Mouse (Mus musculus): ENCODE measurements at regions not wholly inside any gene's neighbourhood (a gene's known extent, or its start where the extent isn't known, plus 50 kb on each side); places are given as distances from the start of the nearest gene placed in this dataset.

DNA sequence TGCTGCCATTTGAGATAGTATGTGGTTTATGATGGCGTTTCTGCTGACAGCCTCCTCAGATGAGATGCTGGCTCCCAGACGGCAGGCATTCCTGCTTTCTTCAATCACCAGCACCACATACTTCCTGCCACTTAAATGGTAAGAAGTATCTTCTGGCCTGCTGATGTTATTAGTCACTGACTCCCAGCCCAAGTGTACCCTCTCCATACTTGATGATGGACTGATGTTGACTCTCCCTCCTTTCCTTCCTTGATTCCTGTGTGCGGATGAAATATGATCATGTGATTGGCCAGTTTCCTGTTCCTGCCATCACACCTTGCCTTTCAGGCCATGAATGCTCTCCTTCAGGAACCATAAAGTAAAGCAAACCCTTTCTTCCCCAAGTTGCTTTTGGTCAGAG is 50.8 kb upstream of the Rpl10-ps3 start:
- no peak for DNase-seq (ENCODE audit: low spot score in 2 of 2)

DNA sequence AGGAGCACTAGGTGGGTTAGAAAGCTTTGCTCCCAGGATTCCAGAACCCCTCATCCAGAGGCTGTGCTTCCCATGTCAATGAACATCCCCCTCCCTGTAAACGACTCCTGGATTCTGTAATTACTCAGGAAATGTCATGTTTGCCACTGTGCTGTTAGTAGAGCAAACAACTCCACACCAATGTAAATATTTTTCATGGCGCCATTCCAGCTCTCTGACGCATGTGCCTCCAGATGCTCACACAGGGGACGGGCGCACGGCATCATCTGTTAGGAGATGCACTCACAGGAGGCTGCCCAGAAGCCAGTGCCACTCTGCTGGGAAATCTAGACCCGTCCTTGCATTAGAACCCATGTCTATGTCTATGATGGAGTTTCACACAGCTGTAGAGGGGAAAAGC is 51.3 kb upstream of the Rpl10-ps3 start:
- DNase-seq (ENCODE audit: low spot score in 2 of 2): peak in 1 of 2 experiments; percentile 12

DNA sequence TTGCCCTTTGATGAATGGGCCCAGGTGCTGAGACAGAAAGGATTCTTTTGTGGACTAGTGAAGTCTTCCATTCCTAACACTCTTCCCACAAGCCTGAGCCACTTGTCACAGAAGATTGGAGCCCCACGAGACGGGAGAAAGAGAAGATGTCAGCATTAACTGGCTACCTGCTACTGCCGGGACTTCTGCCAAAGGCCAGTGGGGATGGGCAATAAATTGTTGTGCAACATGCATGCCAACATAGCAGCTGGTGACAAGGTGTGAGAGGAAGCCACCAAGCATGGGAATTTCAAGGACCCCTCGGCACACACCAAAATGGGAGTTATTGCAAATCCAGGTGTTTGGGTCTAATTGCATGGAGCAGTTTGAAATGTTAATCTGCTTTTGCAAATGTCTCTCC is 63.6 kb upstream of the Rpl10-ps3 start:
- DNase-seq (ENCODE audit: low spot score in 2 of 2): no peak

DNA sequence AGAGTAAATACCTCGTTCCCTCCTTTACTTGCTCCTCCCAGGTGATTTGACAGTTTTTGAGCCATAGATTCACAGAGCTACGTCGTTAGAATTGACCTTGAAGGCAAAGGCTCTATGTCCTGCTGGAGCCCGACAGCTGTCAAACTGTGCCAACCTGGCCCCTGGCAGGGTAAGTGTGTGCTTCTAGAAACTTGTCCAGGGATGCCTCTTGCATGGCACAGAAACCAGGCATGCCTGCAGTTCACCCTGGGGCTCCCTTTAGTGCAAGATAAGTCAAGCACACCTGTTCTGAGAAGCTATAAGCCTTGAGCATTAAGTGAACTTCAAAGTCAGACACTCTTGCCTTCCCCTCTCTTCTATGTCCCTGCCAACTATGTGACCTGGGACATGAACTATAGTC is 64.1 kb upstream of the Rpl10-ps3 start:
- DNase-seq (ENCODE audit: low spot score in 2 of 2): no peak

DNA sequence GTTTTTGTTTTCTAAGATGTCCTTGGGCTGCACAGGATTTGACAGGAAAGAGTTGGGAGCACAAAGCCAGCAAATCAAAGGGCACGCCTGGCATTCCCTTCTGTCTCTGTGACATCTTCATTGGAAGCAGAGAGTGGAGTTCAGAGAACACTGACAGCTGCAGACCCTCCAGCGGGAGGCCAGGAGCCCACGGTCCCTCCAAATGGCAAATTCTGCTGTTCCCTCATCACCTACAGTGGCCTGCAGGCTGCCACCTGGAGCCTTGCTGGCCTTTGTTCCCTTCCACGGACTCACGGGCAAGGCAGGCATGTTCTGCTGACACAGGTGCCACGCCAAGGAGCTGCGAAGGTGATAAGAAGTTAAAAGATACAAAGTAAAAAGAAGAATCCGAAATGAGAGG is 68.2 kb upstream of the Rpl10-ps3 start:
- no peak for DNase-seq (ENCODE audit: low spot score in 2 of 2)

DNA sequence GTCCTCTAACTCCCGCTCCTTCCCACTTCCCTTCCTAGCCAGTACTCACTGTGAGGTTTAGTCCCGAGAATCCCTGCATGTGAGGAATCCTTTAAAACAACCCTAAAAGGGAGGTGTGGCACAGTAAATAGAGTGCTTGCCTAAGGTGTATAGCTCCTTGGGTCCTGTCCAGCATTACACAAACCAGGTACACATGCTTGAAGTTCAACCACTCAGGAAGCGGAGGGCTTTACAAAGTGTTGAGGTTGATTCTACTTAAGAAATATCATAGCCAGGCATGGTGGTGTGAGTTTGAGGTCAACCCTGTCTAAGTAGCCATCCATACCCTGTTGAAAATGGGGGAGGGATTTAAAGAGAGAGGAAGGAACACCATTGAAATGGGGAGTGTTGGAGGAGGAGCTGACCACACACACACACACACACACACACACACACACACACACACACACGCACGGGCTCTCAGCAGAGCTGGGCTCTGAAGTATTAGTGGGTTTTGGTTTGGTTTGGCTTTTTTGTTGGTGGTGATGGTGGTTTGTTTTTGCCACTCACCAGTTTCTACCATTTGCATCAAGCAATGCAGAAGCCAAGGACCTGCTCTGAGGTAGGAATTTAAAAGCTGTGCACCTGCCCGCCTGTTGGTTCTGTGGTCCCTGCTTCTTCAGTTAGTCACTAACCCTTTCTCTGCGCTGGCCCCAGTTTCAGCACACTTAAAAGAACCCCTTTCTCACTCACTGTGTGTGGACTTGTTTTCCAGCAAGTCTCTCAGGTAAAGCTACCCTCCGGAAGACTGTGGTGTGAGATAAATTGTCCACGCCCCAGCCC is 69.0 kb upstream of the Rpl10-ps3 start:
- DNase-seq (ENCODE audit: low spot score in 2 of 2): no peak

DNA sequence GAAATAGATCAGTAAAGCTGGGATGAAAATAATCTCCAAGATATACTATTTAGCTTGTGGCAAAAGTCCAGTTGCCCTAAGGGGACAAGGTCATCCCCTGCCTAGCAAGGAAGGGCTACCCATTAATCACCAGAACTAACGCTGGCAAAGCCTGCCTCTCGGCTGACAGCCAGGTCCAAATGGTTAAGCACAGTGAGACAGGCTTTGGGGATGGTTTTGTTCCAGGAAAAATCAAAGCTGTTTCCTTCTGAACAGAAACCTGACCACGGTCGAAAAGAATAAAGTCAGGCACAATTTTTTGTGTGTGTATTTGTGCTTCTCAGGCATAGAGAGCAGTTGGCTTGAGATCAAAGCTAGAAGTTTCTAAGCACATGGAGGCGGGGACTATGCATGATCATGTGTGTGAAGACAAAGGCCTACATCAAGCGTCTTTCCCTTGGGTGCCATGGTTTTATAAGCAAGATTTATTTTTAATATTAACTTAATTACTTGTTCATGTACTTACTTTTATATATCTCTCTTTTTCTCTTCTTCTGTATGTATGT is 70.1 kb upstream of the Rpl10-ps3 start:
- no peak for DNase-seq (ENCODE audit: low spot score in 2 of 2)

DNA sequence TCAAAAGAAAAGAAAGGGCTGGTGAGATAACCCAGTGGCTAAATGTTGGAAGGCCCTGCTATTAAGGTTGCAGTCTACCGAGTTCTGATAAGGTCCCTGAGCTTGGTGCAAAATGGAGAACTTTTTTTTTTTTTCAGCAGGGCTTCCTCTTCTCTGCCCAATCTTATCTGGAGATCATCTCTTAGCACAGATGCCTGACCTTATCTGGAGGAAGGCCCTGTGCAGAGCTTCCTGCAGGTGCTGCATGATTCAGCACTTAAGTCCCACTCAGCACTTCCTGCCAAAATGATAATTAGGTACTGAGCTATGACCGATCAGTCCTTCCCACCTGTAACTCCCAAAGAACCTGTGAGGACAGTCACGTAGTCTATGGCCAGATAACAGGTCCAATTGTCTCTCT is 71.9 kb upstream of the Rpl10-ps3 start:
- no peak for DNase-seq (ENCODE audit: low spot score in 2 of 2)

DNA sequence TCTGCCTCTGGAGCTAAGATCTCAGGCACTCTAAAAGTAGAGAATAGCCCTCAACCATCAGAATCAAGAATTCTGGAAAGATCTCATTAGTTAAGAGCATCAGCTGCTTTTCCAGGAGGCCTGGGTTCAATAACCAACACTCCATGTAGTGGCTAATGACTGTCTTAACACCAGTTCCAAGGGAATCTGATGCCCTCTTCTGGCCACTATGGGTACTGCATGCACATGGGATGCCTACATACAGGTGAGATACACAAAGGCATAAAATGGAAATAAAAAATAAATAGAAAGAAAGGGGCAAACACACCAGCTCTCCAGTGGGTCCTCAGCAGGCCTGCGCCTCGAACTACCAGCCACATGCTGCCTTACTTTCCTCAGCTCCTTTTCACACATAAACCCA is 73.3 kb upstream of the Plet1 start:
- no peak for DNase-seq (ENCODE audit: low spot score in 2 of 2)

DNA sequence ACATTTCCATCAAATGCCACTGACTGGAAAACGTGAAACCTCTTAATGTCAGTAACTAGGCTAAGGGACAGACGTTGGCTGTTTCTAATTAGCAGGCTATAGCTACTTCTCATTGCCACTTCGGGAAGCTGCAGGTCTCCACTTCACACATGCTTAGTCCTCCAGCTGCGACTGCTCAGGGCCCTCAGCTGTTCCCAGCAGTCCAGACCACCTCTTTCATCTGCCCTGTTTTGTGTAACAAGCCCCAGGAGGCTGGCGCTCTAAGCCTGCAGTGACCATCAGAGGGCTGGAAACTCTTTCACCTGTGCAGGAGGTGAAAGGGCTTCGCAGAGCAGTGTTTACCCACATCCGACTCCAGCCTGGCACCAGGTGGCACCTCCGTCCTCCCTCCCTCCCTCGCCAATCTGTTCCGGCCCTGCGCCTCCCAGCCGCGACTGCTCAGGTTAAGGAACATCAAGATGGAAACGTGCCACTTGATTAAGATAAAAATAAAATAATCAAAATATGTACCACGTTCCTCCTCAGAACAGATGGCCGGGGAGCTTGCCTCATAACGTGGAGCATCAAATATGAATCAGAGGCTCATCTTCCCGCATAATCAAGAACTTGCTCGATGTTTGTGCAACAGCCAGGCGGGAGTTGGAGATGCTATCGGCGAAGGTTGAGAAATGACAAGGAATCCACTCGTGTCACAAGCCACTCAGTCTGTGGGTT is 72.6 kb upstream of the Plet1 start:
- DNase-seq (ENCODE audit: low spot score in 2 of 2): no peak

DNA sequence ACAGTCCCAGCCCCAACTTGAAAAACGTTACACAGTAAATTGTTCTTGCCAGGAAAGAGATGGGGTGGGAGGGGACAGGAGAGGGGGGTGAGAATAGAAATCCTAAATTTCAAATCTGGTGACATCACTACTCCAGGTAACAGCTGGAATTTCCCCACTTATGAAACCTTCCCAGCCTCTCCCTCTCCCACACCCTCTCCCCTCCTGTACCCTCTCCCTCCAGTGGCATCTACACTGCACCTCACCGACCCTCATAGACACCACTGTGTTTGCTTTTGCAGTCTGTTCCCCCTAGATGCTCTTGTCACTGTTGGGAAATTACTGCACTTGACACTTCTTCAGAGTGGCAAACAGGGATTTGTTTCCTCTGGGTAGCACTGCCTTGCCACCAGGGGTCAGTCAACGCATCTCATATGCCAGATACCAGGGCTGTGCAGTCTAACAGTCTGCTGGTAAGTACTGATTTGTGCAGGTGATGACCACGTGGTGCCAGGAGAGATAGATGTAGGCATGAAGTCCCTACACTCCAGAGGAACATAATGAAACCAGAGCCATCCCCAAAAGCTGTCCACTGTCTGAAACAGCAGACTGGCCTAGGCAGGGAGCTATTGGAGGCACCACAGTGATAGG is 68.3 kb upstream of the Plet1 start:
- no peak for DNase-seq (ENCODE audit: low spot score in 2 of 2)

DNA sequence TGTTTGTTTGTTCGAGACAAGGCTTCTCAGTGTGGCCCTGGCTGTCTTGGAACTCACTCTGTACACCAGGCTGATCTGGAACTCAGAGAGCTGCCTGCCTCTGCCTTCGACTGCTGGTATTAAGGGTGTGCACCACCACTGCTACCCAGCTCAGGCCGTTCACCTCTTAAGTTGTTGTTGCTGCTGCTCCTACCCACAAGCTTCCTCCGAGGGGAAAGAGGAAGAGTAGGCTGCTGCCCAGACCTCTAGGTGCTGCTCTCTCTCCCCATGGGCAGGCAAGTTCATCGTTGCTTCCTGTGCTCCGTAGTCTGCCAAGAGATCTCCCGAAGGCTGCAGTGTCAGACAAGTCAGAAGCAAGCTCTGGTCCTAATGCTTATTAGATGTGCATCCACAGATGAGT is 64.2 kb upstream of the Plet1 start:
- DNase-seq (ENCODE audit: low spot score in 2 of 2): no peak

DNA sequence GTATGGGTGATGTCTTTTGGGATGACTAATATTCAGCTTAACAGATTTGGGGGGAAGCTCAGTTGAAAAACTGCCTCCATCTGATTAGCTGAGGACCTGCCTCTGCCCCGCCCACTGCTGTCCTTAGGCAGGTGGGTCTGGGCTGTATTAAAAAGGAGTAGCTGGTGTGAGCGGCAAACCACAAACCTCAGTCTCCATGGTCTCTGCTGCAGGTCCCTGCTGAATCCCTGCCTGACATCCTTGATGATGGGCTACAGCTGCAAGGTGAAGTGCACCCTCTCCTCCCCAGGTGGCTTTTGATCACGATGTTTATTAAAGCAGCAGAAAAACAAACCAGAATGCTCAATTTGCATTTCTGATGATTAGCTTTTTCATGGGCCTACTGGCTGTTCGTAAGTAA is 60.8 kb upstream of the Plet1 start:
- DNase-seq (ENCODE audit: low spot score in 2 of 2): no peak

DNA sequence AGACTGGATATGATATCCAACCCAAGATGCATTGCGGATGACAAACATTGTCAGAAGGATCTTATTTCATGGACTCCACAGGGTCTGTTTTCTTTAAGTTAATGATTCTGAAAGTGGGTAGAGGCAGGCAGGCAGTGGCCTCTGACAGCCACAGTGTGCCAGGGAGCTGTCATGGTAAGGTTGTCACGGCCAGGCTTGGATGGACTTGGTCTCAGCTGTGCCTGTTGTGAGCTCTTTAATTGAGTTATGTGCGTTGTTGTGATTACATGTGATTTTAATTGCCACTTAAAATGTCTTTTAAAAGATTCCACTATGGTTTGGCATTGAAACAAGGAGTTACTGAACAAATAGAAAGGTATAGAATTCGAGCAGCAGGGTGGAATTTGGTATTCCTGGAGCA is 60.3 kb upstream of the Plet1 start:
- no peak for DNase-seq (ENCODE audit: low spot score in 2 of 2)

DNA sequence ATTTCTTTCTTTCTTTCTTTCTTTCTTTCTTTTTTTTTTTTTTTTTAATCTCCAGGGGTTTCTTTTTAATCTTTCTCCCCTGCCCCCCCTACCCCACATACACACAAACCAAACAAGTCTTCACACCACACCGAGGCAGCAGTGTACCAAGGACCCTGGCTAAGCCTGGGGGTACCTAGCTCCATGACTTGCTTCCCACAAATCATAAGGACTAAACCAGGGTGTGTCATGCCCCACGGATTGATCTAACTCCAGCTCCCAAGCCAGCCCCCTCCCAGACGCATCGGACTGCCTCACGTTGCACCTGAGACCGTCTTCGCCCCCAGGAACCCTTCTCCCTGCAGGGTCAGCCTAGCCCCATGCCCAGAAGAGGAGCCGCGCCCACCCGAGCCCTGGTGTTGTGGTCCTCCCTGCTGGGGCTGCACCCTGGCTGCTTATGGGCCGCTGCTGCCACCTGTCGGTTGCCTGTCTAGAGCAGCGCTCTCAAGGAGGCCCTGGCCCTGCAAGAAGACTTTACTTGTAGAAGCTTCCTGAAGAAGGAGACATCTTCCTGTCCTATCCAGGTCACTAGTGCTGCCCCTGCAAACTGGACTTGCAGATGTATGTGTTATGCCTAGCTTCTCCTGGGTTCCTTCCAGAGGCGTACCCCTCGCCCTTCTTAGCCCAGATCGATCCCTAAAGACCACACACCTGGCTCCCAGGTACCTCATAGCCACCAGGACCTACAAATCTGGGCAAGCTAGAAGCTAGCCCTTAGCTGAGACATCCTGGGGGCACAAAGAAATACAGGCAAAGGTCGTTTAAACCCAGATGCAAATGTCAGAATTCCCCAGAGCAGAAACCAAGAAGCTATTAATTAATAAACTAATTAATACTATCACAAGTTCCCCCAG is 56.2 kb upstream of the Plet1 start:
- peak; percentile 49 to 67 for DNase-seq (ENCODE audit: low spot score in 2 of 2)

DNA sequence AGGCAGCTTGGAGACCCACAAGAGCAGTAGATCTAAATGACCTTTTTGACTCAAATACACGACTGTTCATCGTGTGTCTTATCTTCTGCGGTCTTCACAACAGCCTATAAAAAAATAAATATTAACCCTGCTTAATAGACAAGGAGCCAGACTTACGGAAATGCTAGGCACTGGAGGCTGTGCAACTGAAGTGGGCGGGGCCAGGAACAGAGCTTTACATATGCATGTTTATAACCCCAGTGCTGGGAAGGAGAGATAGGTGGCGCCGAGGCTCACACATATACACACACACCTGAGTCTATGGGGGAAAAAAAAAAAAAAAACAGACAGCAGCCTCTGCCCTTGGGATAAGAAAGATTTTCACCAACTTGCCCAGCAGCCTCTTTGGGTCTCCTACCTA is 55.6 kb upstream of the Plet1 start:
- DNase-seq (ENCODE audit: low spot score in 2 of 2): no peak

DNA sequence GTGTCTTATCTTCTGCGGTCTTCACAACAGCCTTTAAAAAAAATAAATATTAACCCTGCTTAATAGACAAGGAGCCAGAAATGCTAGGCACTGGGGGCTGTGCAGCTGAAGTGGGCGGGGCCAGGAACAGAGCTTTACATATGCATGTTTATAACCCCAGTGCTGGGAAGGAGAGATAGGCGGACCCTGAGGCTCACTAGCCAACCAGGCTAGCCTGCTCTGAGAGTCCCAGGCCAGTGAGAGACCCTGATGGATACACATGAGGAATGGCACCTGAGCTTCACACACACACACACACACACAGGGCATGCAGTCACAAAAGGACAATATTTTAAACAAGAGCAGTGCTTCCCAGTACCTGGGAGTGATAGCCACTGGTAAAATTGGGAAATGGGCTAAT is 54.1 kb upstream of the Plet1 start:
- no peak for DNase-seq (ENCODE audit: low spot score in 2 of 2)

DNA sequence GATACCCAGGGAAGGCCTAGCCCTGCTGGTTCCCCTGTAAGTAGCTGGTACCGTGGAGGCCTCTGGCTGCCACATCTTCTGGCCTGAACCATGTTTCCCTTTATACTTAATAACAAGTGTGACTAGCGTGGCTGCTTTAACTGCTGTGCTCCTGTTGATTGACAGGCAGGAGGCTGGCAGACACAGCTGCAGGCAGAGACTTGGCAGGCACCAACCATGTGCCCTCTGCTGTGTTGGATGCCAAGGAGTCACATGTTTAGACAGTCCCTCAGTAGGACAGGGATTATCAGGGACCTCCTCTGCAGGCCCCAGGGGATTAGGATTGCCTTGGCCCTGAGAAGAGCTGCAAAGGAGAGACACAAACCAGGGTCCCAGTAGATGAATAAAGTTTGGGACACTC is 53.6 kb upstream of the Plet1 start:
- peak in 1 of 2 experiments; percentile 40 for DNase-seq (ENCODE audit: low spot score in 2 of 2)

DNA sequence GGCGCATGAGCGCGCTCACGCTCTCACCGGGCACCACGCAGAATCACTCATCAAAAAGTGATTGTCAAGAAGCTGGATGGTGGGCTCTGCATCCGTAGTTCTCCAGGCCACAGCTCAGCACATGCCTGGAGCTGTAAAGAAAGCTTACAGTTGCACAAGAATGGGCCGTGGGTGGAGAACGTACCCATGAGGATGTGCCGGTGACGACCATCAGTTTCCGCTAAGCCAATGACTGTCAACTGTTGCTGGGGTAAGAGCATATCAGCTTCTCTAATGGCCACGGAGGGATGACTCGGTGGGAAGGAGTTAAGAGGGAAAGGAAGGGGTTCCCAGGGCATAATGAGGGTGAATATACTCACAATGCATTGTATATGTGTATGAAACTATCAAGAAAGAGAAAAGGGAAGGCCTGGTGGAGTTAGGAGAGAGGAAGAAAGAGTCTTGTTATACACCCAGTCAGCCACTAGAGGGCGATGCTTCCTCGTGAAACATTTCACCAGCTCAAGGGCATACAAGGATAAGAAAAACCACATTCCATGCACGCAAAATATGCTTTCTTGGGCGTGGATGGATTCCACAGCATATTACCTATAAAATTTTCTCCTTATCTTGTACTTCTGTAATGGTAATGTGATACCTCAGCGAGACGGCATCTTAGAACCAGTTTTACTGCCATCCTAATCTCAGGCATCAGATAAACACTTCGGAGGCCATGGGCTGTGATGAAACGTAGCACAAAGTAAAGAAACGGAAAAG is 50.4 kb upstream of the Plet1 start:
- DNase-seq (ENCODE audit: low spot score in 2 of 2): peak; percentile 61 to 63
